Mouse (Mus musculus) CD4-positive helper T cell, adult 2 months (primary cell): ENCODE data around the gene Lhx6.

Experiments
- DNase-seq: peaks from one replicate; pipeline ENCODE4 v3.0.0-alpha.2; 2012; ENCODE audit warnings: low read depth, missing footprints, low spot score

Lhx6 gene

GRCm38 (mm10) chr2:36093301-36093700 lies 11.9 kb downstream of the Lhx6 start:
- DNase-seq = no peak

- DNase-seq = no peak
These were observed 12.5 kb downstream of the Lhx6 start for GRCm38 (mm10) chr2:36092748-36093147.

- DNase-seq = peak; percentile 46
These were observed 14.1 kb downstream of the Lhx6 start for GRCm38 (mm10) chr2:36090853-36091741.

GRCm38 (mm10) chr2:36089190-36089589 lies 16.0 kb downstream of the Lhx6 start:
- DNase-seq = no peak

- DNase-seq = no peak
These were observed 20.2 kb downstream of the Lhx6 start for GRCm38 (mm10) chr2:36085041-36085440.

- DNase-seq = no peak
These were observed 22.2 kb downstream of the Lhx6 start for GRCm38 (mm10) chr2:36082802-36083580.

- no peak for DNase-seq
These were observed 23.8 kb downstream of the Lhx6 start for GRCm38 (mm10) chr2:36081446-36081845.

GRCm38 (mm10) chr2:36077160-36077761 lies 27.9 kb downstream of the Lhx6 start:
- DNase-seq = no peak

- no peak for DNase-seq
These were observed 30.0 kb downstream of the Lhx6 start for GRCm38 (mm10) chr2:36075210-36075609.

- no peak for DNase-seq
These were observed 31.4 kb downstream of the Lhx6 start for GRCm38 (mm10) chr2:36073781-36074180.

GRCm38 (mm10) chr2:36071660-36072305 lies 33.4 kb downstream of the Lhx6 start:
- no peak for DNase-seq

GRCm38 (mm10) chr2:36067132-36067531 lies 38.1 kb downstream of the Lhx6 start:
- DNase-seq = no peak

- no peak for DNase-seq
These were observed 43.8 kb downstream of the Lhx6 start for GRCm38 (mm10) chr2:36061409-36061808.

- DNase-seq = no peak
These were observed 49.0 kb downstream of the Lhx6 start for GRCm38 (mm10) chr2:36056248-36056647.

GRCm38 (mm10) chr2:36053249-36053648 lies 52.0 kb downstream of the Lhx6 start:
- no peak for DNase-seq

GRCm38 (mm10) chr2:36049567-36049954 lies 55.6 kb downstream of the Lhx6 start:
- DNase-seq = no peak

- DNase-seq = peak; percentile 96
These were observed 56.3 kb downstream of the Lhx6 start, which contains the start of the genes Ndufa8 and Morn5 for GRCm38 (mm10) chr2:36048748-36049566. TSS of gene Ndufa8 (minus strand) at chr2:36049406. TSS of gene Morn5 (plus strand) at chr2:36049458.

GRCm38 (mm10) chr2:36048164-36048563 lies 57.0 kb downstream of the Lhx6 start:
- no peak for DNase-seq

- no peak for DNase-seq
These were observed 64.3 kb downstream of the Lhx6 start for GRCm38 (mm10) chr2:36040872-36041271.

- DNase-seq = no peak
These were observed 65.8 kb downstream of the Lhx6 start for GRCm38 (mm10) chr2:36039297-36039985.
